Mouse (Mus musculus) left cerebral cortex, adult 11 months (tissue): Measurements from ENCODE around the gene Lrmda.

Experiments
- DNase-seq: peaks from one replicate; pipeline ENCODE4 v3.0.0; 2022; ENCODE audit warnings: low spot score

Gene Lrmda

DNA sequence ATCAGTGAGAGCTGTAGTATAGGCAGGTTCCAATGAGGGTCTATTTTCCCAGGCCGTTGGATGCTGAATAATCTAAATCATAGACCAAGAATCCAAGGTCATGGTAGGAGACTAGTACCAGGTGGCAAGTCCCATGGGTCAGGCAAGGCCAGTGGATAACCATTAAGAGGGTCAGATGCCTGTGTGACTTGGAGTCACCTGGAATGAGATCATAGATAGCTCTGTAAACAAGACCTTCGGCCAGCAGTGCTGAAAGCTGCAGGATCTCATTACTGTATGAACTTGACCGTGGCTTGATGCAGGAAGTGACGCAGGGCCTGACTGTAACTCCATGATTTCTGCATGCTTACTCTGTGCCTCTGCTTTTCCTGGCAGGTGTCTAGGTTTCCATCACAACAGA, 402.2 kb downstream of the Lrmda start:
- no peak for DNase-seq

DNA sequence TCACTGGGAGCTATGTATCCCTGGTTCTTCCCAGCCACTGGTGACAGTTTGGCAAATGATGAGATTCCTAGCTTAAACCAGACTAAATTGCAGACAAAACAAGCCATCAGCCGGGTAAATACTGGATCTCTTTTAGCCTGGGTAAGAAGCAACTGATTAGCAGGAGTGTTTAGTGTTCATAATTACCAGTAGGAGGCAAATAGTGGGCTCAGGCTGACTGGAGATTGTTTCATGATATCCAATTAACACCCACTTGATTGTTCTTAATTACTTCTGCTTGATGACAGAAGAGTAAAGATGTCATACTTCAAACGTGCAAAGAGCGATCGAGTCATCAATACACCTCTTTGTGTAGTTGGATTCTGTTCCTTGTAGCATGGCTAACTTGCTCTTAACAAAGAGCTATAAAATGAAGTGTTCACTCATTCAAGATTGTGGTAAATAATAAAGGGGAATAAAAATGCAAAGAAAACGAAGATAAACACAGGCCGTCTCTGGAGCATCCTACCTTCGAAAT, 405.6 kb downstream of the Lrmda start:
- DNase-seq: no peak

DNA sequence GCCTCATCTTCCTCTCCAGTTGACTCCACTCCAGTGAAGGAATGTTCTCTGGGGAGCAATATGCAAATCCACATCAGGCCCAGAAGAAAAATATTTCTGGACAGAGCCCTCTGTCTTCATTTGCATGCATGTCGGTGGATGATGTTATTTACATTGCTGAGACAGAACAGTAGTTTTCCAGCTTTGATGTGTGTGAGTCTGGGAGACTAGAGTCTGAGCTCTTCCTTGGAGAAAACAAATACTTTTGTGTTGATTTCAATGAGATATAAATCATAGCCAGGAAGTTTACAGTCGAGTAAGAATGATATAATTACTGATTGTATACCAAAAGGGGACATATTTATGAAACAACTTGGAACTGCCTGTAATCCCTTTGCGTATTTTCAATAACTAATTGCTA, 415.9 kb downstream of the Lrmda start:
- DNase-seq: no peak

- DNase-seq: no peak
Measured at GRCm38 (mm10) chr14:22435860-22436377, 416.4 kb downstream of the Lrmda start.

DNA sequence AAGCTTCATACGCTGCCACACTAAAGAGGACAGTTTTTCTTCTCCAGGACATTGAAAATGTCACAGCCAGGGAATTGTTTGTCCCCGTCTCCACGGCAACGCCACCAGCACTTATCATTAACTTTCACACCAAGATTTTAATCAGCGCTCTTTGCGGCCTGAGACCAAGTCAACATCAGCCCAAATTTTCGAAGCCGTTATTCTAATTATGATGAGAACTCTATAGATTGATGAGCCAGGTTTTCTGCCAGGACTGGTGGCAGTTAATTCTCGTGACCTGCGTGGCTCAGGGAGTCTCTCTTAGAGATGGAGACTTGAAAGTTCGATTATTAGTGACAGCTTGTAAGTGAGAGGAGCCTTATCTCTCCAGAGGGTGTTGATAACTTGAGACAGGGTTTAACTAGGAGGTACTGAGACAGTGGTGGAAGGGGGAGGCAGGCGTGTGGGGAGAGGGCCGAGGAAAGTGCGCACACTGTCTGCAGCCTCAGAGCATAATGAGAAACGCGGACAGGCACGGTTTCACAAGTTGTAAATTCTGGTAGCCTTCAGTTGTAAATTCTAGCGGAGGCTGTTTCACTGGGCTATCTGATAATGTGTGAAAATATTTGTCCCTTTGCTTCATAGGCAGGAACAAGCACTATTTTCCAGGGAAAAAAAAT, 421.0 kb downstream of the Lrmda start:
- no peak for DNase-seq

- DNase-seq: no peak
Measured at GRCm38 (mm10) chr14:22441859-22442447, 422.4 kb downstream of the Lrmda start.

DNA sequence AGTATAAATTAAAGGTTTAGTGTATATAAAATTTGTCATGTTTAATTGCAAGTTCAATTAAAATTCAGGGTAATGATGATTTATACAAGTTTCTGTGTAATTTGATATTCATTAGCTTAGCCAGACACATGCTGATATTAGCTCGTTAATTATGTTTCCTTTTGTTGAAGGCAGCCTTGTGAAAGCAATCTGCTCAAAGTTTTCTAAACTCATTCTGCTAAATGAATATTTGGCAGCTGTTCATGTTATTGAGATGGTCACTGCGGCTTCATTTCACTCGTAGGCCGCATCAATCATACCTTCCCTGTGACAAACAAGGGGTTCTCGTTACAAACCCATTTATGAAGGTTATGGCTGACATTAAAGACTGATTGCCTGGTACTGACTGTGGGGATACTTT, 423.2 kb downstream of the Lrmda start:
- no peak for DNase-seq

DNA sequence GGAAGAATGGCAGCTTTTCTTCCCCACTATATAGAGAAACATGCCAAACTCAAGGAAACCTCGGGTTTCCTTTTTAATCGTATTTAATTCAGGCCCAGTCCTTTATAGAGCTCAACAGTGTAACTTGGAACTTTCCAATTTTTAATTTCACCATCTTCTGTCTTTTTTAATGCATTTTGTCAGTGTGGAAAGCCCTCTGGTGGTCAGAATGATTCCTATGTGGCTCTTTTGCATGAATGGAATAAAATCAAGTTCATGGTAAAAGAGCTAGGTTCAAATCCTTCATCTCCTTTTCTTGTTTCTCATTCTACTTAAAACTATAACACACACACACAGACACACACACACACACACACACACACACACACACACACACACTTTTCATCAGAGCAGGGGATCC, 425.0 kb downstream of the Lrmda start:
- no peak for DNase-seq

DNA sequence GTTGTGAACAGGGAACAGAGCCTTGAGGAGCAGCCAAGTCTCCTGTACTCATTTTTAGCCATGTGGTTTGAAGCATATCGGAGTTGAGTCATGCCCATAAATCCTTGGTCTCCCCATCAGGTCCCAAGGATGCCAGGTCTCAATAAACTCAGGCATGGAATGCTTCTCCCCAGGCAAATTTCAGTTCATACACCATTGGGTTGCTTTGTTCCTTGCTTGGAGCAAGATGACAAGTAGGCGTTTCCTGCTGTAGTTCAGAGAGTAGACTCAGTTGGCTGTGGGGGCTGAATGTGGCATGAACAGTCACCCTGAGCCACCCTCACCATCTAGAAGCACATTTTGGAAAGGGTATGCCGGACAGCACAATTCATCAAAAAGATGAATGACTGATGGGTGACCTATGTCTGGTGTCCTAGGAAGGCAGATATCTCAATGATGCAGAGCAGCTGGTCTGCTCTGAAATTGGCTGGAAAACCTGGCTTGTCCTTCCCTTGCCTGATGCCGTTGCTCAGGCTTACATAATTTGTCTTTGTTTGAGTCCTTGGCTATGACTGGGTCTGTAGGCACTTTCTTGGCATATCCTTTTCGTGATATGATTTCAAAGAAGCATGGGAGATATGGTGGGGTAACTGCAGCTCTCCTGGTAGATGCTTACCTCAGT, 425.8 kb downstream of the Lrmda start:
- DNase-seq: peak; percentile 17

- peak; percentile 4 for DNase-seq
Measured at GRCm38 (mm10) chr14:22445841-22446570, 426.5 kb downstream of the Lrmda start.

- no peak for DNase-seq
Measured at GRCm38 (mm10) chr14:22451603-22452002, 432.1 kb downstream of the Lrmda start.

DNA sequence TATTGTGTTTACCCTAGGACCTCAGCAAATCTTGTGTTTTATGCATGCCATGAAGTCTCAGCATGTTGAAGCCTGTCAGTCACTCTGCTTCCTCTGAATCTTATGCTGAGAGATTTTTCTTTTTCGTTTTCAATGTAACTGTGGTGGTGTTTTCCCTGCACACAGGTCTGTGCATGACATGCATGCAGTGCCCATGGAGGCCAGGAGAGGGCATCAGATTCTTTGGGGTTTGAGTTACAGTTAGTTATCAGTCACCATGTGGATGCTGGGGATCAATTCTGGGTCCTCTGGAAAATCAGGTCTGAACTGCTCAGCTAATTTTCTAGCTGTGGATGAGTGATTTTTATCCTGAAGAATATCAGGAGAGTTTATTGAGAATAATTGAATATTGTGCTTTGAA, 444.8 kb downstream of the Lrmda start:
- no peak for DNase-seq

DNA sequence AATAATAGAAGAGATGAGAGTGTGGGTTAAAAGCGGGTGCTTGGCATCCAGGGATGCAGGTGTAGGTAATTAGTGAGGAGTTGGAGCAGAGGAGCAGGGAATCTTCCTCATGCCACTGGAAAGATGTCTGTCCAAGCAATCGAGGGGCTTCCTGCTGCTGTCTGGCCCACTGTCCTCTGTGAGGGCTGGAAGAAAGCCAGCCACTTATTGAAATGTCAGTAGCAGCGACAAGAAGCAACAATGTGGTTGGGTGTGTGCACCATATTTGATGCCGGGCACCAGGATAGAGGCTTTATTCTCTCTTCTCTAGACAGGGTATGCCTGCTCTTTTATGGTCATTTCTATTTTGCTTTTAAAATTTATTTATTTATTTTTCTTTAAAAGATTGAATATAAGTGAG, 451.5 kb downstream of the Lrmda start:
- DNase-seq: no peak

DNA sequence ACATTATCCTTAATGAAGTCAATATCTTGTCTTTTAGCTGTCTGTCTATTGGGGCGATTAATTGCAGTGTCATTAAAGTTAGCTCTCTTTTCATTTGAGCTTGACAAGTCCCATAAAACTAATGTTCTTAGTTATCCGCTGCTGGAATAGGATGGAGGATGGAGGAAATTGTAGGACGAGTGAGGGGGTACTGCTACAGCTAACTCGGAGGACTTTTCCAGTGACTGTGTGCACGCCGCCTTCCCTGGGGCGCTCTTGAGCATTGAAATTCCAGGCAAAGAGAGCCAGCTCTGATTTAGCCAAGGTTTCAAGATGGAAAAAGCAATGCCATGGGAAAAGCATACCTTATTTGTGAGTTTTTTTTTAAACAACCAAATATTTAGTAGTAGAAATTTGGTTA, 453.9 kb downstream of the Lrmda start:
- DNase-seq: no peak

DNA sequence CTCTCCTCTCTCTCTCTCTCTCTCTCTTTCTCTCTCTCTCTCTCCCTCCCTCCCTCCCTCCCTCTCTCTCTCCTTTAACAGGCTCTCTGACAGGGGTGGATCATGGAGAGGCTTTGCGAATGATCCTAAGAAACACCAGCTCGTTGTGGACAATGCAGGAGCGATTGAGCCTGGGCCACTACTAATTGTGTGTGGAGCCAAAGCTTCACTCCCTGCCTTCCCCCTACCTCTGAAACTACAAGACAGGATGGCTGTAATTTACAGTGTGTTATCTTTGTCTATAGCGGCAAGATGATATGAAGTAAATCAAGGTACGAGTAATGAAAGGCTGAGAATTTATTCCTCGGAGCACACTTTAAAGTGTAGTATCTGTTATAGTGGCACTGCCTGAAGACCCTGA, 454.5 kb downstream of the Lrmda start:
- DNase-seq: no peak

DNA sequence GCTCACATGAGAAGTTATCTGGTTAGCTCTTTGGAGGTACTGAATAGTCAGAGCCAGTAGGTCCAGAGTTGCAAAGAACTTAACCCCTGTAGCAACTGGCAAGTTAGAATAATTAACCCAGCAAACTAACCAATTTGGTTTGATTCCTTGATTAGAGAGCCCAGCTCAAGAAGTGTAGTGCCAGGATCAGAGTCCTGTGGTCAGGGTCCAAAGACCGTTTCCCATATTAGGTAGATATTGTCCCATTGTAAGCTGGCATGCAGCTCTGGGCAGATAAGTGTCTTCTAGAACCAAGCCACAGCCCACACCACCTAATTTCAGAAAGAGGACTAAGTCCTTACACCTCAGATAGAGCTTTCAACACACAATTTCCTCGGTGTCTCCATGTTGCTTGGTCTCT, 473.8 kb downstream of the Lrmda start:
- DNase-seq: no peak

DNA sequence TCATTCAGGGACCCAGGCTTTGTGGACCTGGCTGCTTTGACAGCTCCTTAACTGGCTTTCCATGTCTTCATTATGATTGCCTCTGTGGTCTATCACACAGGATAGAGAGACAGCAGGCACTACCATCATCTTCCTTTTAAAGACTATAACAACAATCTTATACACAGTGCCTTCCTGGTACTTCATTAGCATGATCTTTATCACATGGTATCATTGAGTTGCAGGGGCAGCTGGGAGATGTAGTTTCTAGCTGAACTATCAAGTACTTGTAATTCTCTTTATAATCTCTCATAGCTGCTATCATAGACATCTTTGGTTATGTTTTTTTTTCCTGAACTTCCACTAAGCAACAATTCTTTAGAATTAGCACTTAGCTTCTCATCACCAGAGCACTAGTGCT, 474.8 kb downstream of the Lrmda start:
- no peak for DNase-seq

DNA sequence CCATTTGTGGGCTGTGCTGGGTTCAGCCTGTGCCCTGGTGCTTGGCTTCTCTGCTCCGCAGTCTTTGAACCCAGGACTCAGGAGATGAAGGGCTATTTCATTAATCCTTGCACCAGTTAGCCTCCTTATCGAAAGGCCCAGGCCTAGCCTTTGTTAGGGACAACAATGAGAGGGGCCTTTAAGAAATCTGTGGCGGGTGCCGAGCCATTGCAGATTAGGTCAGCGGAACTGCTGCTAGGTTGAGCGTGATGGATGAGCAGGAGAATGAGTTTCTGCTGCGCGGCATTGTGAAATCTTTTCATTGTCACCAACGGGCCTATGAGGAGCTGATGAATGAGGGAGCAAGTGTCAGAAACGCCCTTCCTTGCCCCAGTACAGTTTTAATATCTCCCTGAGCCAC, 475.4 kb downstream of the Lrmda start:
- no peak for DNase-seq

DNA sequence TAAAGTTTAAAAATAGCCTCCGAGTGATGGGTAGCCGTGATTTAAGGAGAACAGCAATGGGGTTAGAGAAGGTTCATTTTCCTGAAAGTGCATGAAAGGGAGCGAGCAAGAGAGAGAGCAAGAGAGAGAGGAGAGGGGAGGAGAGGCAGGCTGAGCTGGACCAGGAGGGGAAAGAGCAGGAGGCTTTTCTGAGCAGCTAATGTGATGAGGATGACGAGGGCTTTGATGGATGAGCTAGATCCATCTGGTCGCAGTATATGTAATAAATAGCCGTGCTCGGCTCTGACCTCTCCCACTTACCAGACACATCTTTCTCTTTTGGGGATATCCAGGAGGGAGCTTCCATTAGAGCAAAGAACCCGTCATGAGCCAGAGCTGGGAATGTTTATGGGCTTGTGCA, 475.8 kb downstream of the Lrmda start:
- DNase-seq: no peak

DNA sequence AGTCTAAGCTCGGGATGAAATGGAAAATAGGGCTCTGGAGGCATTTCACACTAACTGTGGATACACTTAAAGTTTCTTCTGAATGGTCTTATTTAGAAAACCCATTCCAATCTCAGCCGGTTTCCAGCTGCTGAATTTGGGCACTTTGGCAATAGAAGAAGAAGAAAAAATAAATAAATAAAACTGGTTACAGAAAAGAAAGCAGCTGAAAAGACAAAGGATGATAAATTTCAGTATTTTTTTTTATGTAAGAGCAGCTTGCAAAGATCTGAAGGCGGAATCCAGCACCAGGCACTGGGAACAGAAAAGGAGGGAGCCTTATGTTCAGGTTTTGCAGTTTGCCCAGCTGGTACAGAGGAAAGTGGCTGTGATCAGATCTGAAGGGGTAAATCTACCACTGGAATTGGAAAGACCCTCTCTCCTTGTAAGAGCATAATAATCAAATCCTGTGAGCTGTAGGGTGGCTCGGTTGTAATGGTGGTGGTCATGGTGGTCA, 478.2 kb downstream of the Lrmda start:
- no peak for DNase-seq

GRCm38 (mm10) chr14:22509747-22510530, 490.4 kb downstream of the Lrmda start:
- DNase-seq: no peak

- DNase-seq: no peak
Measured at GRCm38 (mm10) chr14:22510531-22510785, 490.9 kb downstream of the Lrmda start.
